Mouse (Mus musculus): ENCODE data around the gene Msantd1. TPM values are rescaled to one million over a fixed set of nuclear protein-coding genes. Genes with fewer than 3 reads are reported as not detected.
A peak's percentile ranks its signal among the peaks of the same experiment; 100 is the strongest.
"Not testable (repeated sequence)": the region's sequence is repeated elsewhere in the genome, so short reads cannot be mapped to it uniquely, and the experiment has no call there.

The Msantd1 gene
- total RNA-seq (2015) (0.80 and 1.2 TPM in 2 replicates), total RNA-seq (2017) (0.44 TPM in 1 of 2 replicates, not detected in the other)

DNA sequence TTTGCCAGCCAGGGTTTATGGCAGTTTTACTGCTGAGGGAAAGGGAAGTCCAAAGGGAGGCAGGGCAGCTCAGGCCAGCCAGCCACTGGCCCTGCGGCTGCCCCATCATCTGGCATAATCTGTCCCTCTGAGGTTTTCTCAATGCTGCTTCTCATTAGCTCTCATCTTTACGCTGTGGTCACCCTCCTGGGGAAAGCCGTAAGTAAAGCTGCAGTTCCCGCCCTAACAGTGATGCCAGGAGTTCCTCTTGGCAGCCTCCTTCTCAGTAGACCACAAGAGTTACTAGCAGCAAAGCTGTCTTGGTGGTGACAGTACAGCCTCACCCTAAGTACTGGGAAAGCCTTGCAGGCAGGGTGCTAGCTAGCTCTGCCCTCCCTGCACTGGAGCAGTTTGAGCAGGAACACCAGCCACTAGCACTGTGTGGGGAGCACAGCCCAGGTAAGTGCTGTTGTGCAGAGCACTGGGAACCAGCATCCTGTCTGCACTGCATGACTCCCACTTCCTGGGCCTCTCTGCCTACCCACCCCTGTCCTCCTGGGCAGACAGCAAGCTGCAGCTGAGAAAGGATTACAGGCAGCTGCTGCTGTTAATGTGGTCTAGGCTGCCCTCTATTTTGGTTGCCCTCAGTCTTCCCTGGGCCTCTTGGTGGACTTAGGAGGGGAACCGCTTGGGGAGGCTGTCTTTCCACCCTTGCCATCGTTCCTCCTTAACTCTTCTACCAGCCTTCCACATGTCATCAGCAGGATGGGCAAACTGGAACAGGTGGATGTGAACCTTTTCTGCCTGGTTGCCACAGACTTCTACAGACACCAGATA is at the start of gene Msantd1:
Gene Msantd1, plus strand, starts transcription at position 103 of the 816 bp plus-strand sequence.
- peak; percentile 31; the same call in 1 of the 2 replicates for ATAC-seq (ENCODE audit: poor library complexity, severe bottlenecking)

DNA sequence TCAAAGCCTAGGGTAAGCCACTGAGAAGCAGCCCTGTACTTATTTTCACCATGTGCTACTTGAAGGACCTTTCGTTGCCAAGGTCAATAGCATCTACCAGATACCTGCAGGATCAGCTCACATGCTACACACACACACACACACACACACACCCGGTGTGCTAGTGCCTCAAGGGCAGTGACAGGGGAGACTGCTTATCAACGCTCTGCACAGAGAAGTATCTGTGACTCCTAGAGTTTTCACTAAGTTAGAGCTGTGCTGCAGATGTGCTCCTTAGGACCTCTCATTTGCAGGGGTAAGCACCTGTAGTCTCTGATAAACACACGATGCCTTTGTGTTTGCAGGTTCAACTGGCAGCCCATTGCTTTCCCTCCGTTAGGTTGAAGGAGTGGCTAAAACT is 42.4 kb upstream of the Msantd1 start:
- no peak for ATAC-seq (ENCODE audit: poor library complexity, severe bottlenecking)

DNA sequence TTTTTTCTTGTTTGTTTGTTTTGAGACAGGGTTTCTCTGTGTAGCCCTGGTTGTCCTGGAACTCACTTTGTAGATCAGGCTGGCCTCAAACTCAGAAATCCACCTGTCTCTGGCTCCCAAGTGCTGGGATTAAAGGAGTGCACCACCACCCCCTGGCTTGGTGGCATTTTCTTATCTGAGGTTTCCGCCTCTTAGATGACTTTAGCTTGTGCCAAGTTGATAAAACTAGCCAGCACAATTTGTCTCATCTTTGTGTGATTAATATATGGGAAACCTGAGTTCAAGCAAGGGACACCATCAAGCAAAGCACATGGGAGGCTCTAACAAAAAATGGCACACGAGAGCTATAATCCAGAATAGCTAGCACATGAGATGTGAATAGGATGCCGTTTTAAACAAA is 27.5 kb upstream of the Msantd1 start:
- not testable (repeated sequence) for ATAC-seq (ENCODE audit: poor library complexity, severe bottlenecking)

DNA sequence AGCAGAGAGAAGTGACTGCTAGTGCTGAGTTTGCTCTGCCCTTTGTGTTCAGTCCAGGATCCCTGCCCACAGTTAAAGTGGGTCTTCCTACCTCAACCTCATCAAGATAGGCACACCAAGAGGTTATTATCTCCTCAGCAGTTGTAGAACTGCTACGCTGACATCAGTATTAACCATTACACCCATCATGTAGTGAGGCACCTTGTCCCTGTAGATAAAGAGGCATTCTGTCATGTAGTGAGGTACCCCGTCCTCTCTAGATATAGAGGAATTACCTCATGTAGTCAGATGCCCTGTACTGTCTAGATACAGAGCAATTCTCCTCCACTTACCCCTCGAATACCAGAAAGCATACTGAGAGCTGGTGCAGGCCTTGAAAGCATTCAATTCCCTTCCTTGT is 26.8 kb upstream of the Msantd1 start:
- ATAC-seq (ENCODE audit: poor library complexity, severe bottlenecking): no peak

DNA sequence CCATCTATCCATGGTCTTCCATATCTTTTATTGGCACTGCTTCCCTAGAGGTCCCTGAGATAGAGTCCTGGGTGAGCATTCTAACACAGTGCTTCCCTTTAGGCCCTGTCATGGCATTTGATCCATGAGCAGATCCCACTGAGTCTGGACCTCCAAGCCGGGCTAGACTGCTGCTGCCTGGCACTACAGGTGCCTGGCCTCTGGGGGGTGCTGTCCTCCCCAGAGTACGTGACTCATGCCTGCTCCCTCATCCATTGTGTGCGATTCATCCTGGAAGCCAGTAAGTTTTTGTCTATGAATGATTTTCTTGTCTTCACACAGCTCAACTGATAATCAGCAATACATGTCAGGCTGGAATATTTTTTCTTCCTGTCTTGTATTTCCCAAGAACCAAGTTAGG is 22.6 kb upstream of the Msantd1 start:
- ATAC-seq (ENCODE audit: poor library complexity, severe bottlenecking): no peak

DNA sequence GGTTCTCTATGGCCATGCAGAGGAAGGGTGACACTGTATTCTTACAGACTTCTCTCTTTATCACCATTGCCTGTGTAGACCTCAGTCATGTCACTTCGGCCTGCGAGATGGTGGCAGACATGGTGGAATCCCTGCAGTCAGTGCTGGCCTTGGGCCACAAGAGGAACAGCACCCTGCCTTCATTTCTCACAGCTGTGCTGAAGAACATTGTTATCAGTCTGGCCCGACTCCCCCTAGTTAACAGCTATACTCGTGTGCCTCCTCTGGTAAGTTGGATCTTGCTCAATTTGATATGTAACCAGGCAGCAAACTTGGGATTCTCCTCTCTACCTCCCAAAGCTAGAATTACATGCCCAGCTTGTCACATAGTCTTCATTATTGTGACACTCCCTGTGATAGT is 18.6 kb upstream of the Msantd1 start:
- no peak for ATAC-seq (ENCODE audit: poor library complexity, severe bottlenecking)

DNA sequence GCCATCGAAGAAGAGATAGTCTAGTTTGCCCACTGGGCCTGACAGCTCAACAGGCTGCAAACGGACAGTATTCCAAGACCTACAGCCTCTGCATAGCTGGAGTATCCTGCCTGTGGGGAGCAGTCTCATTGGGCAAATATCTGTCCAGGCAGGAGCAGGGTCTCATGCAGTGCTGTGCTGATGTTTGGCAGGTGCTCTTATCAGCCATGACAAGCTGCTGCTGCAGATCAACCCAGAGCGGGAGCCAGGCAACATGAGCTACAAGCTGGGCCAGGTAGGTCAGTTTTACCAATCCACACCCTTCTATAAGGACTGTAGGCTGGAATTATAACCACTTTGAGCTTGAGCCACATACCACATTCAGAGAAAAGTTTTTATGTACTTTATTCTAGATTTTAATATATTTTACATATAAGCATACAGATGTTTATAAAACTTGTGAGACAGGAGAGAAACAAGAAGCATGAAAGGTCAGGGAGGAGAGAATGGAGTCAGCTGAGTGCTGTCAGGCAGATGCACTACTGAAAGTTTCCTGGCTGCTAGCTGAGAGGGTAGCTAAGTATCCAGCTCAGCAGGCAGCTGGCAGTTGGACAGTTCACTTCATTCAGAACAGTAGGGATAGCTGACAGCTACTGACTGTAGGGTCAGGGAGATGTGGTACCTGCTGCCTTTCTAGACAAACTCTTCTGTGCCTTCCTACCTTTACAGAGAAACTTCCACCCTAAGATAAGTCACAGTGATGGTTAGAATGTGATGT is 10.9 kb upstream of the Msantd1 start:
- no peak for ATAC-seq (ENCODE audit: poor library complexity, severe bottlenecking)

DNA sequence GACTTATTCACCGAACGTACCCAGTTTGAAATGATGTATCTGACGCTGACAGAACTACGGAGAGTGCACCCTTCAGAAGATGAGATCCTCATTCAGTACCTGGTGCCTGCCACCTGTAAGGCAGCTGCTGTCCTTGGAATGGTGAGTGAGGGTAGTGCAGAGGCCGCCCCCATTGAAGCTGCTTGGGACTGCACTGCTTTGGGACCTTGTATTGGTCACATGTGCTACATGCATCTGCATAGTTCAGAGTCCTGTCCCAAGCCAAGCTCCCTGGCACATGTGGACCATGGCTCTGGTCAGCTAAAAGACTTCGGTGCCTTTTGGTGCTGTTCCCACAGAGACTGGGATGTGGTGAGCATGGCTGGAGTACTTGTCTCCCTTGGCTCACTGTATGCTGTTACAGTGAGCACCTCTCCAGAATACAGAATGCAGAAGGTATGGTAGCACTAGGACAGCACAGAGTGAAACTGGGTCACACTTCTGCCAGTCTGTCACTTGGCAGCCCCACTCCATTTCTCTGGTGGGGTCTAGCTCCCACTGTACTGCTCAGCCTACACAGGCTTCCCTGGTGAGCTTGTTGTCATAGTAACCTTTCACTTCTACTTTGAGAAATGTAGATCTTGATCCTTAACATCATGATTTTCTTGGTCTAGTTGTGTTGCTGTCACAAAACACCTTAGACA is 7.9 kb upstream of the Msantd1 start:
- ATAC-seq (ENCODE audit: poor library complexity, severe bottlenecking): no peak

DNA sequence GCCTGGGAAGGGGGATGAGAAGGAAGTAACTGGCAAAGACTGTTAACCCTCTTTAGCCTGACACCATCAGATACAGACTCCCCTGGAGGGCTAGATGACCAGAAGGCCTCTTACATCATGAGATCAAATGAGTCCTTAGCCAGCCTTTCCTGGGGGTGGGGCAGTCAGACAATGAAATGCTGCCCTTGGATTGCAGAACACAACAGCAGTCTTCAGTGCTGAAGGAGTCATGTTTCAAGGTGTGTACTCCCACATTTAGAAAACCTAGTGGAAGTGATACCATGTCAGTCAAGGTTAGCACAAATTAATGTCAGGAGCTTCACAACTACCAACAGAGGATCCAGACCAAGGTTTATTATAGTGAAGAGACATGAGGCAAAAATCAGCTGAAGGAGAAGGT is 5.4 kb upstream of the Msantd1 start:
- ATAC-seq (ENCODE audit: poor library complexity, severe bottlenecking): no peak

DNA sequence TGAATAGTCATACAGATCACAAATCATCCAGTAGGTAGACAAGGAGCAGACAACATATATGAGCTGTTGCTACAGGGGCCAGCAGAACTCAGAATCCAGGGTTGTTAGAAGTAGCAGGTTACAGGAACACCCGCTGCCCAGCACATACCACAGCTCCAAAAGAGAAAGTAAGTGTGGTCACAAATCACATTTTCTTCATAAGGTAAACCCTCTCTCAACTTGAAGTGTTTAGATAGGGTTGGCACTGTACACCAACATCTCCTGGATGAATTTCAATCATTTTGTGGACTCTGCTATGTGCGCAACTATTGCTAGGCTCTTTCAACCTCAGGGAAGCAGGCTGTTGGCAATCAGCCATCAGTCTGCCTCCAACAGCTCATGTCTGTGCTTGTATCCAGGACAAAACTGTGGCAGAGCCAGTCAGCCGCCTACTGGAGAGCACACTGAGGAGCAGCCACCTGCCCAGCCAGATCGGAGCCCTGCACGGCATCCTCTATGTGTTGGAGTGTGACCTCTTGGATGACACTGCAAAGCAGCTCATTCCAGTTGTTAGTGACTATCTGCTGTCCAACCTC is 4.9 kb upstream of the Msantd1 start:
- ATAC-seq (ENCODE audit: poor library complexity, severe bottlenecking): no peak

DNA sequence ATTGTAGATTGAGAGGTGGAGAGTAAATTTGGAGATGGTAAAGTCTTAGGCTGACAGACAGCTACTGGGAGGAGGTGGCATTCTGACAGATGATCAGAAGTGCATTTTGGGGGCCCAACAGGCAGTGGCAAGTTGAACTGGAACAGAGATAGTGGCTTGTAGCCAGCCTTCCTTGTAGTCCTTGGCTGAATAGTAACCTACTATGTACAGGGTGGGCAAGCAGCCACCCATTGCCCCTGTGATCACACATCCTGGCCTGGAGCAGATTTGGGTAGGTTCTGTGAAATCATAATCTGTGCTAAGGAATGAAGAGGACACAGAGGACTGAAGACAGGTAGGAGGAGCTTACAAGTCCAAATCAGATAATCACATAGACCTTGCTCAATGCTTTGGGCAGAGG is 3.4 kb upstream of the Msantd1 start:
- ATAC-seq (ENCODE audit: poor library complexity, severe bottlenecking): no peak

DNA sequence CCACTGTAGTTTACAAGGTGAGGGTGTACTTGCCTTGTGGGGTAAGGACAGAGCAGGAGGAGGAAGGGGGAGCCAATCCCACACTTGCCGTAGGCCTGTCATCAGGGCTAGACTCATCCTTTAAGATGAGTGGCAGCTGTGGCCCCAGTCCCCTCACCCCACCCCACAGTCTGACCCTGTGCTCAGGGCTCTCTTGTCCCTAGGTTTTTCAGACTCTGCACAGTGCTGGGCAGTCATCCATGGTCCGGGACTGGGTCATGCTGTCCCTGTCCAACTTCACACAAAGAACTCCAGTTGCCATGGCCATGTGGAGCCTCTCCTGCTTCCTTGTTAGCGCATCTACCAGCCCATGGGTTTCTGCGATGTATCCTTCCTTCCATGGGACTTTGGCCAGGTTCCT is 582 bp upstream of the Msantd1 start:
- ATAC-seq (ENCODE audit: poor library complexity, severe bottlenecking): no peak

DNA sequence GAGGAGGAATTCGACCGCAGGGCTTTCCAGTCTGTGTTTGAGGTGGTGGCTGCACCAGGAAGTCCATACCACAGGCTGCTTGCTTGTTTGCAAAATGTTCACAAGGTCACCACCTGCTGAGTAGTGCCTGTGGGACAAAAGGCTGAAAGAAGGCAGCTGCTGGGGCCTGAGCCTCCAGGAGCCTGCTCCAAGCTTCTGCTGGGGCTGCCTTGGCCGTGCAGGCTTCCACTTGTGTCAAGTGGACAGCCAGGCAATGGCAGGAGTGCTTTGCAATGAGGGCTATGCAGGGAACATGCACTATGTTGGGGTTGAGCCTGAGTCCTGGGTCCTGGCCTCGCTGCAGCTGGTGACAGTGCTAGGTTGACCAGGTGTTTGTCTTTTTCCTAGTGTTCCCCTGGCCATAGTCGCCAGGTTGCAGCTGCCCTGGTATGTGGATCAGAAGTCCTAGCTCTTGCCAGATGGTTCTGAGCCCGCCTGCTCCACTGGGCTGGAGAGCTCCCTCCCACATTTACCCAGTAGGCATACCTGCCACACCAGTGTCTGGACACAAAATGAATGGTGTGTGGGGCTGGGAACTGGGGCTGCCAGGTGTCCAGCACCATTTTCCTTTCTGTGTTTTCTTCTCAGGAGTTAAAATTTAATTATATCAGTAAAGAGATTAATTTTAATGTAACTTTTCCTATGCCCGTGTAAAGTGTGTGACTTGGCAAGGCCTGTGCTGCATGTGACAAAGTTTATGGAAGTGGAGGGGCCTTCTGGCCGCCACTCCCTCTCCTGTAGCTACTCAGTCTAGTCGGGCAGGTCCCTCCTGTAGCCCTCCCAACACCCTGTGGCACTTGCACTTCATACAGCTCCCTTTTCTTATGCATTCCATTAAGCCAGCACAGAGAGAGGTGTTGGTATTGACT is 1.2 kb downstream of the Msantd1 start:
- ATAC-seq (ENCODE audit: poor library complexity, severe bottlenecking): no peak

DNA sequence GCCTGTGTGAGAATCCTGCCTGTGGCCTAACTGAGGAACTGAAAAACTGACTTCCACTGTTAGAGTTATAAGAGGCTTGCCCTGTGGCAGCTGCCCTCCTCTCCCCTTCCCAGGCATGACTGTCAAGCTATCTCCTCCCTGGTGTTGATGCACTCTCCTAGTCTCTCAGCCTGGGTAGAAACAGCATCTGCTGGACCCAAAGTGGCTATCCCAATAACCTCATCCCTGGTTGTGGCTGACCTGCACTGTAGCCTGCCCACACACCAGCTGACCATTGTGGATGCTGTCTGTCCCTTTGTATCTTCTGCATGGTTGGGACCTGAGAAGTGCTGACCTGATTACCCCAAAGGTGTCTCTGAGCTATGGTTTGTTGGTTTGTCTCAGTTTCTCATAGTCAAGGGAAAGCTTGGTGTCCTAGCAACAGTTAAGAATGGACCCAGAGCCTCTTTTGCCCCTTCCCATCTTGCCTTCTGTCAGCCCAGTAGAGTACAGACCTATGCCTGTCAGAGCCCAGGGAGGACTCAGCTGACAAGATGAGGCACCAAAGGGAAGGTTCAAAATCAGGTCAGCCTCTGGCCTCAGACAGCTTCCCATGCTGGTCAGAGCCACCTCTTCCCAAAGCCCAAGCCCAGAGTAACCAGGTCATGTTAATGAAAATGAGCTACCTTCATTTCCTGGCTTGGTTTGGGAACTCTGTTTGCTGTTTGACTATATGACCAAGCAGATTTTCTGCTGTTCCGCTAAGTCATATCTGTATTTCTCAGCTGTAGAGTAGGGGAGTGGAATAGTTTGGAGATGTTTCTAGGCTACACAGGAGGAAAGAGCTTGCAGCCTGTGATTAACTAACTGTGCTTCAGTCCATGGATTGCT is 2.1 kb downstream of the Msantd1 start:
- ATAC-seq (ENCODE audit: poor library complexity, severe bottlenecking): no peak

DNA sequence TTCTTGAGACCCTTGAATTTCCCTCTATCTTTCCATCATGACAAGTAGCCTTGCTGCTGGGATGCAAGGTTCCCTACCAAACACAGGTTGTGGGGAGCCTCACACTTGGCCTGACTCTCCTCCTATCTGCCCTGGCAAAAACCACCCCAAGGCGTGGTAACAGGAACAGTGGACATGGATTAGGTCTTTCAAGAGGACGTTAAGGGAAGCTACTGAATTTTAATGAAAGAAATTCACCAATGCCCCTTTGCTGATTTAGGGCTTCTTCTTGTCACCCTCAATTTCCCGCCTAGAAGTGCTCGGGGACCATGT is 2.6 kb downstream of the Msantd1 start:
- no peak for ATAC-seq (ENCODE audit: poor library complexity, severe bottlenecking)

DNA sequence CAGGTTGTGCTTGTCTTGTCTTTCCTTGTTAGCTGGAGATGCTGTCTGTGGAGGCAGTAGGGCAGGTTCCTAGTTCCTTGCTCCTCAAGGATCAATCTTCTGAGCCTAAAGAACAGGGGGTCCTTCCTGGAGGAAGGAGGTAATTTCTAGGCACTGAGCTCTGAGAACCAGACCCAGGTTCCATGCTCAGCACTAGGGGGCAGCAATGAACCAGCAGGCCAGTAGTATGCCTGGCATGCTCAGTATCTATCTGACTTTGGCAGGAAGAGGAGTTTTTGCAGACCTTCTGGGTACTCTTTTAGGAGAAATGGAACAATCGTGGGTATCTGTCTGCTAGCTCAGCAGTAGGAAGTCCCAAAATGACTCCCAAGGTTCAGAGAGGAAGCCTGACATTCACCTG is 8.0 kb downstream of the Msantd1 start:
- ATAC-seq (ENCODE audit: poor library complexity, severe bottlenecking): peak; percentile 67

DNA sequence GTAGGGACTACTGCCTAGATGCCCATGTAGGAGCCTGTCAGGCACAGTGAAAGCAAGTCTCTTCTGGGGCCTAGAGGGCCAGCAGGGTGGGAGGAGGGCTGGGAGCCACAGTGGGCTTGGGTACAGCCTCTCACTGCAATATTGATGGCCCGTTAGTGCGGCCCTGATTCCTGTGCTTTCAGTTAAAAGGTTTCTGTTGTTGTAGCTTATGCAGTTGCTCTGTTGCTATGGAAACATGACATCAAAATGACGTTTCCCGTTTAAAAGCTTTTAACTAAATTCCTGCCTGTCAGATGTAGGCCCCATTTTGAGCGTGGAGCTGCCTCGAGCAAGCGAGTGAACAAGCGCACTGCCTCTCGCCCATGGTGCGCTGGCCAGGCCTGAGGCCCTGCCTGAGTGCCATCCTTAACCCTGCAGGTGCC is 9.4 kb downstream of the Msantd1 start:
- ATAC-seq (ENCODE audit: poor library complexity, severe bottlenecking): no peak

DNA sequence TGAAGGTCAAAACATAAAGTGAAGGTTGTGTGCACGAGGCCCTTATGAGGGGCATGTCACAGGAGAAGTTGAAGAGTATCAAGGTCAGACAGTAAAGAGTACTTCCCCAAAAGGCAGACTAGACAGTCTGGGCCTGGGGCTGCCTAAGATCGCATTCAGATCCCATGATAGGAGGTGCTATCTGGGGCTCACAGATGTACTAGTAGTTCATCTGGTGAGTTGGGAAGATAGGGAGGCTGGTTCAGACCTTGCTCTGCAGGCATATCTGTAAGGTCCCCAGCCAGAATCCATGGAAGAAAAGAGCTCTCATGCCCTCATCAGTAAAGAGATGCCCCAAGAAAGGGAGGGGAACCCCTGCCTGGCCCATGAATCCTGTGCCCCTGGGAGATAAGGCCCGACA is 11.0 kb downstream of the Msantd1 start:
- no peak for ATAC-seq (ENCODE audit: poor library complexity, severe bottlenecking)

DNA sequence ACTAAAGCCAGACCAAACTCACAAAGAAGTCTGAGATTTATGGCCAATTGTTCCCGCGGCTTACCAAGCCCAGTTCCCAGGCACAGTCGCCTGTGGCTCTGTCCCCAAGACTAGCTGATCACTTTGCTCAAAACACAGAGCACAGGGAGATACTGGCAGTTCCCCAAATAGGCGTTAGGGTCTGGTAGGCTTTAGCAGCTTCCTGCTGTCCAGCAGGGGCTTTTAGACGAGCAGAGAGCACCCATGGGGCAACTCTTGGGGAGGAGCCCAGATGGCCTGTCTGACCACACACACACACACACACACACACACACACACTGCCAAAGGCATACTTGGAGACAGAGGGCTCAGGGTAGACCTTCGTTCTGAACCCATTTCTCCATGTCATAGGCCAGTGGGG is 14.7 kb downstream of the Msantd1 start:
- no peak for ATAC-seq (ENCODE audit: poor library complexity, severe bottlenecking)

All from megakaryocyte, adult 5-6 weeks (primary cell).